Mouse (Mus musculus) hindbrain, embryonic 15.5 days (tissue): ENCODE results near the gene Dglucy. TPM values are rescaled to one million over a fixed set of nuclear protein-coding genes. Genes with fewer than 3 reads are reported as not detected.
A peak's percentile ranks its signal among the peaks of the same experiment; 100 is the strongest.

Experiments
- ATAC-seq: fragments of 200-750 bp; cut with Nextera tagmentation; 2 replicates; pipeline ENCODE4 v1.8.0; 2017; ENCODE audit warnings: low read depth, moderate number of reproducible peaks, moderate TSS enrichment; ENCODE audit not compliant: low FRiP score
- H3K27ac ChIP-seq: fragments of 300-500 bp; sonication (generic); replicated peaks from 2 replicates; pipeline ENCODE4 v1.5.1; 2015; ENCODE audit warnings: mild to moderate bottlenecking, inconsistent platforms
- H3K27me3 ChIP-seq: fragments of 300-500 bp; sonication (generic); 2 replicates; pipeline ENCODE4 v1.6.1; 2015; ENCODE audit warnings: control low read depth, inconsistent platforms
- H3K36me3 ChIP-seq: fragments of 300-500 bp; sonication (generic); 2 replicates; pipeline ENCODE4 v1.6.1; 2015; ENCODE audit warnings: control low read depth, inconsistent platforms
- H3K4me1 ChIP-seq: fragments of 300-500 bp; sonication (generic); replicated peaks from 2 replicates; pipeline ENCODE4 v1.6.1; 2015; ENCODE audit warnings: control low read depth, inconsistent platforms
- H3K4me2 ChIP-seq: fragments of 300-500 bp; sonication (generic); 2 replicates; pipeline ENCODE4 v1.6.1; 2015; ENCODE audit warnings: moderate library complexity, mild to moderate bottlenecking, inconsistent platforms
- H3K4me3 ChIP-seq: fragments of 300-500 bp; sonication (generic); 2 replicates; pipeline ENCODE4 v1.5.1; 2015; ENCODE audit warnings: mild to moderate bottlenecking, inconsistent platforms
- H3K9ac ChIP-seq: fragments of 300-500 bp; sonication (generic); 2 replicates; pipeline ENCODE4 v1.6.1; 2015; ENCODE audit warnings: inconsistent platforms
- H3K9me3 ChIP-seq: fragments of 300-500 bp; sonication (generic); 2 replicates; pipeline ENCODE4 v1.6.1; 2016; ENCODE audit warnings: control low read depth, inconsistent platforms
- WGBS: fragments of 180-500 bp; shearing (Covaris S2); methylation state at CpG from one replicate; pipeline ENCODE4 v1.1.7; 2015; 5-methylcytosine and 5-hydroxymethylcytosine counted together
- polyA plus RNA-seq: library from polyadenylated mRNA; unstranded; fragments of >200 nt; fragmentation: Nextera tagmentation; extraction: Ambion mirVana; gene quantifications from 2 replicates; pipeline ENCODE4 v1.2.1, GENCODE M21; 2015

Dglucy gene
- polyA plus RNA-seq, 1 experiment from 2014 or later, result 3.5 TPM

DNA sequence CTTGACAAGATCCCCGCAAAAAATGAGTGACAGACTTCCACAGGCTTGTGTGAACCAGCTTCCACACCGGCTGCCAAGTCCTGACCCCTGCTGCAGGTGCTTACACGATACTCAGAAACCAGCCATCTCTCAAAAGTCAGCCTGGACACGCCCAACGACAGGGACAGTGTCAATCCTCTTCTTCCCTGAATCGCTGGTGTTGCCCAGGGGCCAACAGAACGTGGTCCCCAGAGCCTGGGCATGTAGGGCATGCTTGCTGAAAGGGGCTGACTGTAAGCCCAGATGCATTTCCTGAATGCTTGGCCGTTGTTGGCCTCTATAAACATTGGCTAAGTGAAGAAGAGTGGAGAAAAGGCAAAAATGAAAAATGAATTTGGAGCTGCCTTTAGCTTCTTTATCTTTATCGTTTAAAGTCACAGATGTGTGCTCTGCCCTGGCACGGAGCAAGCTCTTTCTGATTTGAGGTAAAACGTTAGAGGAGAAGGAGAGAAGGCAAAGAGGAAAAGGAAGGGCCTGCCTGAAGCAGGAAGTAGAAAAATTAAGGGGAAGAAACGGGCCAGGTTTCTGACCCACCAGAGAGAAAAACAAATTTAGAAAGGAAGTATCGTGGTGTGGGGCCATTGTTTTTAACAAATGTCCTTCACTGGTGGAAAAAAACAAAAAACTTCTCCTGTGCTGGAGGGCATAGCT, 14.4 kb upstream of the Dglucy start:
- Histone ChIP-seq H3K9me3 (no peaks in the 10 kb centered on the region), H3K27me3 (no peaks in the 10 kb centered on the region), H3K4me1 (no peaks in the 10 kb centered on the region), H3K4me3 (no peak overlapping the region), H3K4me2 (no peak overlapping the region), H3K27ac (no peak overlapping the region), H3K9ac (no peak overlapping the region), H3K36me3 (no peaks in the 10 kb centered on the region)
- no peak for ATAC-seq
- 66% methylated on average over 13 of the region's 13 CpGs for WGBS

DNA sequence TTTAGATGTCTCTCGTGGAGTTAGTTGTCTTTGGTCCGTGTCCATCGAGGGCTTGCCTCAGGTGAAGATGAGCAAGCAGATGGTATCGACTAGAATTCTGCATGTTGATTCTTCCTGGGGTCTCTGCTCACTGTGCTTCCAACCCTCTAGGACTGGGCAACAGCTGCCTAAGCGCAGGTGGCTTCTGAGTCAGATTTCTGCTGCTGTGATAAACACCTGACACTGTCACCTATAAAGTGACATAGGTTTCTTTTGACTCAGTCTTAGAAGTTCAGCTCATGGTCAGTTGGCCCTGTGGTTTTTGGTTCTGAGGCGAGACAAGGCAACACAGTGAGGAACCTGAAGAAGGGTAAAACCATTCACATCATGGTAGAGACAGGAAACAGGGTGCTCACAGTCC, 9.0 kb upstream of the Dglucy start:
- Histone ChIP-seq H3K4me1 (peaks cover 7% of the 10 kb centered on the region; the same call in 1 of the 2 replicates), H3K27me3 (no peaks in the 10 kb centered on the region), H3K27ac (no peak overlapping the region), H3K36me3 (no peaks in the 10 kb centered on the region), H3K9me3 (no peaks in the 10 kb centered on the region), H3K4me2 (no peak overlapping the region), H3K4me3 (no peak overlapping the region), H3K9ac (no peak overlapping the region)
- 92% methylated on average over 6 of the region's 6 CpGs for WGBS
- ATAC-seq, result no peak

DNA sequence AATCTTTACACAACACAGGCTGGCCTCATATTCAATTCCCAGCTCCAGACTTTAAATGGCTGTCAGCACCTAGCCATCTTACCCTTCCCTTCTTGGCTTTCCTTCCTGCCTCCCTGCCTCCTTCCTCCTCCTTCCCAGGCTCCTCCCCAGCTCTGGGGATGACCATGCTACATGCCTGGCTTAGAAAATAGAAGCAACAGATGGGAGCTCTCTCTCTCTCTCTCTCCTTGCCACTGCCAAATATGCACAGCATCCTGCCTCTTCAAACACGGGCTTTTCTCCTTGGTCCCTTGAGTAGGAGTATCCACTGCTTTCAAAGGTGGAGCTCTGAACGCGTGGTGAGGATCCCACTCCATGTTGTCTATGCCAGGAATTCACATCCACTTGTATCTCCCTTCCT, 8.1 kb upstream of the Dglucy start:
- Histone ChIP-seq H3K4me1 (peaks cover 7% of the 10 kb centered on the region; the same call in 1 of the 2 replicates), H3K27me3 (no peaks in the 10 kb centered on the region), H3K36me3 (no peaks in the 10 kb centered on the region), H3K9ac (no peak overlapping the region), H3K4me3 (no peak overlapping the region), H3K9me3 (no peaks in the 10 kb centered on the region), H3K27ac (no peak overlapping the region), H3K4me2 (no peak overlapping the region)
- no peak for ATAC-seq
- whole genome bisulfite sequencing, result 86% methylated on average over 3 of the region's 3 CpGs

DNA sequence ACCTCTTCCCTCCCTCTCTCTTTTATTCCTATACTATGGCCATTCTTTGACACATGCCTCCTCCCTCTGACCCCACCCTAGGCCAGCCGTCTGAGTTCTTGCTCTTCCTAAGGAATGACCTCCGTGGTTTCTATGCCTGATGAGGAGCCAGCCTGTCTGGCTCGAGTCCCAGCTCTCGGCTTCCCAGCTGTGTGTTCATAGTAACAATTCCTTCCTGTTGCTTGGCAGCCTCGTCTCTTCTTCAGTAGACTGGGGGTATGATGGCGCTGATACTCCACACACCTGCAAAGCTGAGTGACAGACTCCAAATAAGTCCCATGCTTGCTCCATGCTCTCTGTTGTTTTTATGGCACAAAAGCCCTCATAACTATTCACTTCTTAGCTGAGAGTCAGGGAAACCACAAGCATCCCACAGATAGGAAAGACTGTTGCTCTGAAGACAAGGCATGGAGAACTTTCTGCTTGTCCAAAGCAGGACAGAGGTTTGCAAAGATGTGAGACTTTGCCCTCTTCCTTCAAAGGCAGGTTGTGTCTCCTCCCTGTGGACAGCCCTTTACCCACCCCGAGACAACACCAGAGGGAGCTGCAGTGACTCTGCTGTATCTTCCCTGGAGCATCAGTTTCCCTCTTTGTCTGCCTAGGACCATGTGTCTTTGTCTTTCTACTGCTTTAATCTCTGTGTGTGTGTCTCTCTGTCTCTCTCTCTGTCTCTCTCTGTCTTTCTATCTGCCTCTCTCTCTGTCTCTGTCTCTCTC, 6.5 kb upstream of the Dglucy start:
- 42% methylated on average over 7 of the region's 7 CpGs for WGBS
- Histone ChIP-seq H3K9me3 (no peaks in the 10 kb centered on the region), H3K4me1 (peaks cover 7% of the 10 kb centered on the region; the same call in 1 of the 2 replicates), H3K4me2 (no peak overlapping the region), H3K27me3 (no peaks in the 10 kb centered on the region), H3K4me3 (no peak overlapping the region), H3K36me3 (no peaks in the 10 kb centered on the region), H3K27ac (no peak overlapping the region), H3K9ac (no peak overlapping the region)
- ATAC-seq, result peak; percentile 42

DNA sequence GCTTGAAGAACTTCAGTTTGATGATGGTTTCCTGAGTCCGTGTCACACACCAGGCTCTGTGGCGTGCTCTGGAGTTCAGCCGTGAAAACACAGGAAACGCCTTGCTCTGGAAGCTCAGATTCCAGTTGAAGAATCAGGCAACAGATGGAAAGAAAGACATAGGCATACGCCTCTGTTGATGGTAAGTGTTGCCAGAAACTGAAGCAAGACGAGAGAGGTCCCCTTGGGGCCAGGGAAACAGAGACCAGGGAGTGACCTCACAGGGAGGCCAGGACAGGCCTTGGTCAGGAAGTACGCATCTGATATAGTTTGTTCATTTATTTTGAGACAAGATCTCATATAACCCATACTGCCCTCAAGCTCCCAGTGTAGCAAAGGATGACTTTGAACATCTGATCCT, 4.1 kb upstream of the Dglucy start:
- no peak for ATAC-seq
- no peaks in the 10 kb centered on the region for H3K36me3 ChIP-seq
- H3K27me3 ChIP-seq, result no peaks in the 10 kb centered on the region
- H3K9me3 ChIP-seq, result no peaks in the 10 kb centered on the region
- no peak overlapping the region for H3K27ac ChIP-seq
- peaks cover 23% of the 10 kb centered on the region for H3K4me1 ChIP-seq
- H3K4me2 ChIP-seq, result no peak overlapping the region
- 90% methylated on average over 7 of the region's 7 CpGs for whole genome bisulfite sequencing
- H3K9ac ChIP-seq, result no peak overlapping the region
- H3K4me3 ChIP-seq, result no peak overlapping the region

DNA sequence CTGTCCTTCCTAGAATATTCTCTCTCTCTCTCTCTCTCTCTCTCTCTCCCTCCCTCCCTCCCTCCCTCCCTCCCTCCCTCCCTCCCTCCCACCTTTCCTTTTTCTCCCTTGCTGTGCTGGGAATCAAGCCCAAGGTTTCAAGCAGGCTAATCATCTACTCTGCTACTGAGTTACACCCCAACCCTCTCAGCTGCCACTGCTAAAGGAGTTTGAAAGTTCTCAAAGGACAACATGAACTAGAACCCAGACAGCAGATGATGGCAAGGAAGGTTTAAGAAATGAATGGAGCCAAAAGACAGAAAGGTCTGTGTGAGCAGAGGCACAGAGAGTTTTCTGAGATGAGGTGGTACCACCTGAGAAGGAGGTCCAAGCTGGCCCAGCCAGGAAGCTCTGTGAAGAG, 3.6 kb upstream of the Dglucy start:
- H3K9ac ChIP-seq, result no peak overlapping the region
- H3K27me3 ChIP-seq, result no peaks in the 10 kb centered on the region
- ATAC-seq, result no peak
- no peak overlapping the region for H3K4me3 ChIP-seq
- no peaks in the 10 kb centered on the region for H3K9me3 ChIP-seq
- no peaks in the 10 kb centered on the region for H3K36me3 ChIP-seq
- no peak overlapping the region for H3K4me2 ChIP-seq
- H3K4me1 ChIP-seq, result peaks cover 26% of the 10 kb centered on the region
- no peak overlapping the region for H3K27ac ChIP-seq

DNA sequence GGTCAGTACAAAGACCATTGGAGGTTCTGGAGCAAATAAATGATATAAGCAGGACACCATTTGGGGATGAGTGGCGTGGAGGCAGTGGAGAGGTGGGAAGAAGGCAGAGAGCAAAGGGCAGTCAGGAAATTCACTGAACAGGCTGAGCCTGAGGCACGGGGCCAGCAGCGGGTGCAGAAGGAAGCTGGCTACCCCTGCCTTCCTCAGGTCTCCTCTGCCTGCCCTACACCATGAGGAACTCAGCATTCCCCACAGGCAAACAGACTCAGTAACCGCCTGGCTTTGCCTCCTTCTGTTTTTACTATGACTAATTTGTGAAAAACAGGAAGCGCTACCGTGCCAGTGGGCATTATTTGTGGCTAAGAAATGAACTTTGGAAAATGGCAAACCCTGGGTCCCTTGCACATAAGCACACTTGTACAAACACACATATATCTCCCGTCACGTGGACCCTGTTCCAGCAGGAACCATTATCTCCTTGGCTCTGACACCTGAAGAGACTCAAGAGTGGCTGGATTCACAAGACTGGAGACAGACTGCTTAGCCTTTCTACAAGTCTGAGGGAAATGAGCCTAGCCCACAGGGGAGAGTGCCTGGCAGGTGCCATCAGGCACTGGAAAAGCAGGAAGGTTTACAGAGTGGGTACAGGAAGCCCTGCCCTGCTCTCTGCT, 2.8 kb upstream of the Dglucy start:
- 85% methylated on average over 8 of the region's 8 CpGs for WGBS
- Histone ChIP-seq H3K4me2 (no peak overlapping the region), H3K27me3 (no peaks in the 10 kb centered on the region), H3K4me1 (peaks cover 26% of the 10 kb centered on the region), H3K4me3 (no peak overlapping the region), H3K27ac (no peak overlapping the region), H3K9me3 (no peaks in the 10 kb centered on the region), H3K36me3 (no peaks in the 10 kb centered on the region), H3K9ac (no peak overlapping the region)
- no peak for ATAC-seq

DNA sequence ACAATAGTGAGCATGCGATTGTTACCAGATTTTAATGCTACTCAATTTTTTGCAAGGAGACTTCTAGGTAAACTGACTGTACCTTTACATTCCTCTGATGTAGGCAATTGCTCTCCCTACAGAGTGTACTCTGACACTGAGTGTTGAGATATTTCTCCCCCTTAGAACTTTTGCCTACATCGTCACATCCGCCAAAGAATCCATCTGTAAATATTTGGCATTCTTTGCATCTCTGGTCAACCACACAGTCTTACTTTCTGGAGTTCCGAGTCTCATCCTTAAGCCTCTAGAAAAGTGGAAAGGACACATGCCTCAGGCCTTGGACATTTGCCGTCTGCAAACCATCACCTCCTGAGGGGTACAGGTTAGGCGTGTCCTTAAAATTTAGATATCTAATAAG, 1.9 kb upstream of the Dglucy start:
- Histone ChIP-seq H3K4me1 (peaks cover 26% of the 10 kb centered on the region), H3K27ac (no peak overlapping the region), H3K4me3 (no peak overlapping the region), H3K27me3 (no peaks in the 10 kb centered on the region), H3K9me3 (no peaks in the 10 kb centered on the region), H3K9ac (no peak overlapping the region), H3K4me2 (no peak overlapping the region), H3K36me3 (no peaks in the 10 kb centered on the region)
- no peak for ATAC-seq
- 89% methylated on average over 6 of the region's 6 CpGs for whole genome bisulfite sequencing

DNA sequence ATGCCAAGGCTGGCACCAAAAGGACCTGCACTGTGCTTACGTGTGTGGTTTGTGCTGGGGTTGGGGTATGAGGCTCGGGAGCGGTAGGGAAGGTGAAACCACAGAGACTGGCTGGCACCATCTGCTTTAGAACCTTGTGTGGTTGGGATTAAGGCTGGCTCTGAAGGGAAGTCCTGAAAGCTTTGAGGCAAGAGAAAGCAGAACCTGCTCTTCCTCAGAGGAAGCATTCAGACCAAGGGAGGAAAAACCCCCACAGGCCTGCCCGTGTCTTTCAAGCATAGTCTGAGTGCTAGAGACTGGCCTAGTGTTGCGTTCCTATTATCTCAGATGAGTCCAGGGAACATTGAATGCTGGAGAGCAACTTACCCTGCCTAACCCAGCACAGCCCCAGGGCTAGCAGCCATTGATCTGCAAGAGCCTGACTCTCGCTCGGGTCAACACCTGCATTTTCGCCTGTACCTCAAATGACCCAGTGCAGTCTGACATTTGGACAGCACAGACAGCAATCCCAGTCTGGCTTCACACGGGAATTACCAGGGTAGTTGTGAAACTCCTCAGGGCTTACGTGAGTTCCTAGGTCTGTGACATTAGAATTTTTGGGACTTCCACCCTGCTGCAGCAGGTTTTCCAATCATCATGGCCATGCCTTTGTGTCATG, 452 bp upstream of the Dglucy start:
- H3K27me3 ChIP-seq, result no peaks in the 10 kb centered on the region
- H3K27ac ChIP-seq, result peak overlapping the region; percentile 83
- no peaks in the 10 kb centered on the region for H3K9me3 ChIP-seq
- no peaks in the 10 kb centered on the region for H3K36me3 ChIP-seq
- ATAC-seq, result peak; percentile 21; the same call in 1 of the 2 replicates
- peak overlapping the region; percentile 49 for H3K4me2 ChIP-seq
- peaks cover 20% of the 10 kb centered on the region for H3K4me1 ChIP-seq
- no peak overlapping the region for H3K4me3 ChIP-seq
- 80% methylated on average over 10 of the region's 10 CpGs for WGBS
- no peak overlapping the region for H3K9ac ChIP-seq

DNA sequence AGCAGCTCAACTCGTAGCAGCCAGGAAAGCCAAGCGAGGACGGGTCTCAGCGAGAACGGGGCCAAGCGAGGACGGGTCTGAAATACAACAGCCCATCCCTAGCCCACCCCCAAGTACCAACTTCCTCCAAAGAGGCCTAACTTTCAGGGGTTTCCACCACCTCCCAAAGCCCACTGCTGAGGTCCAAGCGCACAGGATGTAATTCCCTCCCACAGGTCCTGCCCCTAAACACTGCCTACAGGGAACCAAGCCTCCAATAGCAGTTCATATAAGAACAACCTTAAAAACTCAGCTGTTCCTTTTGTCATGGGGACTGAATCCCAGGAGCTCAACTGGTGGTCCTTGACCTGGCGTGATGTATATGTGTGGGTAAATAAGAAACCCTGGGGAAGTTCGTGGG, 1.6 kb downstream of the Dglucy start:
- H3K9me3 ChIP-seq, result no peaks in the 10 kb centered on the region
- no peak overlapping the region for H3K4me3 ChIP-seq
- WGBS, result 93% methylated on average over 10 of the region's 10 CpGs
- no peaks in the 10 kb centered on the region for H3K27me3 ChIP-seq
- ATAC-seq, result no peak
- H3K9ac ChIP-seq, result no peak overlapping the region
- H3K36me3 ChIP-seq, result no peaks in the 10 kb centered on the region
- no peak overlapping the region for H3K4me2 ChIP-seq
- peaks cover 20% of the 10 kb centered on the region for H3K4me1 ChIP-seq
- no peak overlapping the region for H3K27ac ChIP-seq

DNA sequence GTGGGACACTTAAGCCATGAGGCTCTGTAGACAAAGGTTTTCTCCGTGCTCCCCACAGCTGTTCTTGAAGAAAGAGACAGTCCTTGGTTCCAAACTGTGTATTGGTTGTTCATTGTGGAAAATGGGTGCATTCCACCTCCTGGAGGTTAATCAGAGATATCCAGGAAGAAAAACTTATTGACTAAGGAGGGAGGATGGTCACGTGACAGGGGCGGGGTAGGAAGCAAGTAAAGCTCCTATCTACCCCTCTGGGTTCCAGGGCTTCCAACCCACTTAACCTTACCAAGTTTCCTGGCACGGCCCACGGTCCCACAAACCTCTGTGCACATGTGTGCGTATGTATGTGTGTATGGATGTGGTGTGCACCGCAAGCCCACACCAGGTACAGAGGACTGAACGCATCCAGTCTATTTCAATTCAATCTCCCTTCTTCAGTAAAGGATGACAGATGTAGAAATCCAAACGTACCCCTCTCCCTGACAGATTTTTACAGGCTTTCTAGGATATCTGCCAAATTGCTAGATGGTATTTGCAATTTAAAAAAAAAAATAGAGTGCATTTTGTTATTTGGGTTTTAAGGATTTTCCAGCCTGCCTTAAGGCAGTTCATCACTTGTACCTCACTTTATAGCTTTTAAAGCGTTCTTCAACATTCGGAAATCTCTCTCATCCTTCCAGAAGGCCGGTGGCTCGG, 2.7 kb downstream of the Dglucy start:
- peaks cover 20% of the 10 kb centered on the region for H3K4me1 ChIP-seq
- no peak overlapping the region for H3K27ac ChIP-seq
- H3K36me3 ChIP-seq, result no peaks in the 10 kb centered on the region
- no peak overlapping the region for H3K4me2 ChIP-seq
- H3K27me3 ChIP-seq, result no peaks in the 10 kb centered on the region
- no peak for ATAC-seq
- WGBS, result 93% methylated on average over 13 of the region's 13 CpGs
- no peak overlapping the region for H3K9ac ChIP-seq
- no peak overlapping the region for H3K4me3 ChIP-seq
- H3K9me3 ChIP-seq, result no peaks in the 10 kb centered on the region
